In genomic region chr9:46150890-46151703, GRCm38 (mm10) we compare ENCODE assay signal across 9 mouse cellular contexts.
DNase-seq lines count a peak whose midpoint lies in the region; ATAC-seq and TF ChIP-seq lines count a peak whose summit lies in the region.
"Had no signal": no experiment of that assay in that cellular context is flagged by ENCODE, and none has a peak within 500 bp of the region (broad histone marks: within the 10 kb centered on the region; RNA-seq: fewer than 3 reads in every experiment).

No protein-coding gene starts in this region.

- H3K27ac ChIP-seq in heart, embryonic 10.5 days, result peak overlapping the region; percentile 69
- peak overlapping the region; percentile 46 for H3K27ac ChIP-seq in spleen, adult 2 months (ENCODE audit: insufficient read depth, low read length)
- peak overlapping the region; percentile 59; the same call in 1 of the 2 replicates for H3K27ac ChIP-seq in limb, embryonic 14.5 days (replicated peaks; ENCODE audit: low read depth, low read length)
- H3K27ac ChIP-seq: midbrain, embryonic 15.5 days had no signal

- WGBS in heart, embryonic 10.5 days, result 53% methylated on average over 2 of the region's 2 CpGs
- WGBS in spleen, adult 2 months, result 29% methylated on average over 2 of the region's 2 CpGs
- WGBS in limb, embryonic 14.5 days, result 41% methylated on average over 2 of the region's 2 CpGs

- no peaks in the 10 kb centered on the region for H3K27me3 ChIP-seq in heart, embryonic 10.5 days (ENCODE audit: insufficient read depth, poor library complexity, severe bottlenecking)
- no peaks in the 10 kb centered on the region for H3K27me3 ChIP-seq in spleen, adult 2 months (ENCODE audit: control insufficient read depth, insufficient read depth, low read length)
- H3K27me3 ChIP-seq in limb, embryonic 14.5 days (ENCODE audit: control insufficient read depth, insufficient read depth, low read length), result no peaks in the 10 kb centered on the region
- H3K27me3 ChIP-seq: midbrain, embryonic 15.5 days had no signal

- TF ChIP-seq CTCF in spleen, adult 2 months (IDR thresholded peaks at IDR 0.05; ENCODE audit: extremely low read depth, insufficient read depth, insufficient read length, insufficient replicate concordance), result no peak

- ATAC-seq in limb, embryonic 14.5 days (ENCODE audit: low FRiP score, low read depth), result no peak
- ATAC-seq: midbrain, embryonic 15.5 days had no signal

- H3K4me3 ChIP-seq in heart, embryonic 10.5 days, result no peak overlapping the region
- no peak overlapping the region for H3K4me3 ChIP-seq in spleen, adult 2 months (ENCODE audit: extremely low read depth, insufficient read depth, insufficient read length)
- H3K4me3 ChIP-seq in limb, embryonic 14.5 days (replicated peaks; ENCODE audit: low read length), result no peak overlapping the region
- H3K4me3 ChIP-seq: midbrain, embryonic 15.5 days had no signal

- DNase-seq in heart, embryonic 10.5 days (ENCODE audit: low spot score), result no peak
- no peak for DNase-seq in heart, postnatal 36 days
- no peak for DNase-seq in spleen, adult 2 months (ENCODE audit: low read depth in 1 of 2, low spot score in 2 of 2)
- no peak for DNase-seq in spleen, postnatal 10 days (ENCODE audit: low spot score in 2 of 2)
- no peak for DNase-seq in limb, embryonic 14.5 days (ENCODE audit: low spot score)
- no peak for DNase-seq in urinary bladder, postnatal 10 days (ENCODE audit: low spot score)
- no peak for DNase-seq in gastrocnemius, postnatal 25 days
- DNase-seq in left cerebral cortex, postnatal 36 days (ENCODE audit: low spot score in 2 of 2), result no peak

- H3K9me3 ChIP-seq in heart, embryonic 10.5 days, result no peaks in the 10 kb centered on the region
- H3K9me3 ChIP-seq in limb, embryonic 14.5 days (ENCODE audit: control insufficient read depth, low read length), result no peaks in the 10 kb centered on the region
- H3K9me3 ChIP-seq: midbrain, embryonic 15.5 days had no signal

- intact Hi-C loops in heart, postnatal 36 days (cut with DNase I), result loop anchor here (5.0 kb wide), 1 partner anchor 41 kb away; no protein-coding TSS in a partner anchor
- intact Hi-C loops in left cerebral cortex, postnatal 36 days (cut with DNase I), result no loop called here

- peaks cover 36% of the 10 kb centered on the region for H3K4me1 ChIP-seq in heart, embryonic 10.5 days
- peaks cover 10% of the 10 kb centered on the region; the same call in 1 of the 2 replicates for H3K4me1 ChIP-seq in spleen, adult 2 months (ENCODE audit: control insufficient read depth, insufficient read depth, insufficient read length)
- peaks cover 14% of the 10 kb centered on the region for H3K4me1 ChIP-seq in limb, embryonic 14.5 days (ENCODE audit: control insufficient read depth, insufficient read depth, low read length)

- no peaks in the 10 kb centered on the region for H3K36me3 ChIP-seq in heart, embryonic 10.5 days
- 0 out of 2 replicates have a peak, but pooled peaks cover 1% of the 10 kb centered on the region for H3K36me3 ChIP-seq in spleen, adult 2 months (ENCODE audit: control insufficient read depth, insufficient read depth, low read length)
- H3K36me3 ChIP-seq in limb, embryonic 14.5 days (ENCODE audit: control insufficient read depth, insufficient read depth, low read length), result no peaks in the 10 kb centered on the region
- H3K36me3 ChIP-seq: midbrain, embryonic 15.5 days had no signal

- TF ChIP-seq POLR2A in spleen, adult 2 months (IDR thresholded peaks at IDR 0.05; ENCODE audit: low read depth, low read length), result no peak
- no peak for TF ChIP-seq POLR2A in limb, embryonic 14.5 days (IDR thresholded peaks at IDR 0.05; ENCODE audit: borderline replicate concordance, extremely low read depth, insufficient read depth, insufficient read length)

- H3K4me2 ChIP-seq in limb, embryonic 14.5 days (replicated peaks; ENCODE audit: low read depth, low read length, severe bottlenecking), result no peak overlapping the region
- H3K4me2 ChIP-seq: midbrain, embryonic 15.5 days had no signal

- H3K9ac ChIP-seq in limb, embryonic 14.5 days (ENCODE audit: low read depth, low read length, severe bottlenecking), result no peak overlapping the region
- H3K9ac ChIP-seq: midbrain, embryonic 15.5 days had no signal
